Mouse (Mus musculus) activated CD4-positive, CD25-positive, alpha-beta regulatory T cell (primary cell): ENCODE data around the gene Gm11232. TPM values are rescaled to one million over a fixed set of nuclear protein-coding genes. Genes with fewer than 3 reads are reported as not detected.

Source experiments
- polyA plus RNA-seq, 2 experiments: library from polyadenylated mRNA; unstranded; fragments of 100-300 nt; shearing (Covaris generic); gene quantifications; one replicate each; pipeline ENCODE4 v1.2.1; 2017

The Gm11232 gene
- not detected for polyA plus RNA-seq

GRCm38 (mm10) chr4:71757865-71758264 is at the start of gene Gm11232:
Gene Gm11232 (minus strand): TSS chr4:71757965.

